Mouse (Mus musculus) embryonic fibroblast, embryonic 13.5 days (primary cell): ENCODE data around the gene Tbc1d5. TPM values are rescaled to one million over a fixed set of nuclear protein-coding genes. Genes with fewer than 3 reads are reported as not detected.

ENCODE experiments used
- H3K27ac ChIP-seq: 2 replicates; pipeline ENCODE4 v1.5.1; 2012; ENCODE audit warnings: low read length, control low read depth, inconsistent platforms; ENCODE audit not compliant: insufficient read depth
- H3K4me1 ChIP-seq: 2 replicates; pipeline ENCODE4 v1.6.1; 2011; ENCODE audit warnings: low read length; ENCODE audit not compliant: control insufficient read depth, insufficient read depth
- H3K4me3 ChIP-seq: 2 replicates; pipeline ENCODE4 v1.5.1; 2011; ENCODE audit warnings: mild to moderate bottlenecking, control low read depth, low read length; ENCODE audit not compliant: insufficient read depth
- CTCF ChIP-seq: IDR thresholded peaks from 2 replicates; pipeline ENCODE4 v1.5.1; 2011; ENCODE audit warnings: mild to moderate bottlenecking, control low read depth, low read length, moderate library complexity, borderline replicate concordance; ENCODE audit not compliant: insufficient read depth
- POLR2A ChIP-seq: IDR thresholded peaks from 2 replicates; pipeline ENCODE4 v1.6.1; 2011; ENCODE audit warnings: low read depth, mild to moderate bottlenecking, control low read depth, low read length, moderate library complexity
- polyA plus RNA-seq: library from polyadenylated mRNA; stranded (reverse); fragments of >200 nt; gene quantifications from 2 replicates; pipeline ENCODE4 v1.2.4, GENCODE M21; 2011; ENCODE audit warnings: low read depth; ENCODE audit not compliant: missing spikeins, insufficient read length

Tbc1d5 gene
- polyA plus RNA-seq, 1 experiment: 22.3 TPM

DNA sequence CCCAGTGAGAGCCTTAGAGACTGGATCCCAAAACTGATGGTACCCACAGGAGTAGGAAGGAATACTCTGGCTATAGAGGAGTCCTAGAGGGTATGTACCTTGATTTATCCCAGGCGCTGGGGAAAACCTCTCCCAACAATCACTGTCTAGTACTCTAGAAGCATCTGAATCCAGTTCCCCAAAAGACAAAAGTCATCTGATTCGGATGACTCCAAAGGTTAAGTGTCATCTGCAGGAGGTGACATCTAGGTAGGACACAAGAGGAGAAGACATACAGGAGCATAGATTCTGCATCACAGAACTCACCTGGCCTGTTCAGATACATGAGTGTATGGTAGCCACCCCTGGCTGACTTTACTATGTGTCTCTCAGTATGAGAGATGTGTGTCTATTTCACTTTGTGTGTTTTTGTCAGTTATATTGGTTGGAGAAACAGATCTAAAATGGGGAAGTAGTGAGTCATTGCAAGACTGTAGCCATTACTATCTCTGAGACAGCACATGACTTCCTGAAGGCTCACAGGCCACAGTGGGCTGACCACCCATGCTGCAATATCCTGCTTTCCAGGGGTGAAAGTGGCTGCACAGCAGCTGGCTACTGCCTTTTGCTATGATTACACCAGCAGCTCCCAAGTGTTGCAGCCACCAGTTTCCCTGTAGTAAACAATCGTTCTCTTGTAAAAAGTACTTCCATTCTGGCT is 185.7 kb downstream of the Tbc1d5 start:
- Histone ChIP-seq H3K4me1 (no peaks in the 10 kb centered on the region), H3K4me3 (no peak overlapping the region), H3K27ac (no peak overlapping the region)
- TF ChIP-seq POLR2A: no peak
- no peak for TF ChIP-seq CTCF

DNA sequence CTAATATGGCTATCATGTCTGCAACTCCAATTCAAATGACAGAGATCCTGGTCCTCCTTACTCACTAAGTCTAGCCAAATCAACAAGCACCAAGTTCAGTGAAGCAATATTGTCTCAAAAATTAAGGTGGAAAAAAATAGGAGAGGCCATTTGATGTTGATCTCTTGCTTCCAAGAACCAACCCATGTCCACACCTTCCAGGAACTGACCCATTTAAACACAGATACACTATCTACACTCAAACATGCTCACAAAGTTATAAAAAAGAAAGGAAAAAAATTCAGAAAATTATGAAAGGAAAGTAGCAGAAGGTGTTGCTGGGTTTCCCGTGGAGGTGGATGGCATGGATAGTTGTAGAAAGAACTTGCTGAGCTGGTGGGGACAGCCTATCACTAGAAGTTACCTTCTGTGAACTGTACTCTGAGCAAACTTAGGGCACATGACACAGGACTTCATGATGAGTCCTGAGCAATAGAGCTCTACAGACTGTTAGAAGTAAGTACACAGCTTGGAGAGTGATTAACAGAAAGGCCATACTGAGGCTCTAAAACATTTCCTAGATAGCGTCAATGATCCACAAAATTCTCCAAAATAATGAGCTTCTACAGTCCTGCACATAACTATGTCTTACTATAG is 188.3 kb downstream of the Tbc1d5 start:
- H3K27ac ChIP-seq: no peak overlapping the region
- no peak for TF ChIP-seq POLR2A
- no peak for TF ChIP-seq CTCF
- no peaks in the 10 kb centered on the region for H3K4me1 ChIP-seq
- no peak overlapping the region for H3K4me3 ChIP-seq

DNA sequence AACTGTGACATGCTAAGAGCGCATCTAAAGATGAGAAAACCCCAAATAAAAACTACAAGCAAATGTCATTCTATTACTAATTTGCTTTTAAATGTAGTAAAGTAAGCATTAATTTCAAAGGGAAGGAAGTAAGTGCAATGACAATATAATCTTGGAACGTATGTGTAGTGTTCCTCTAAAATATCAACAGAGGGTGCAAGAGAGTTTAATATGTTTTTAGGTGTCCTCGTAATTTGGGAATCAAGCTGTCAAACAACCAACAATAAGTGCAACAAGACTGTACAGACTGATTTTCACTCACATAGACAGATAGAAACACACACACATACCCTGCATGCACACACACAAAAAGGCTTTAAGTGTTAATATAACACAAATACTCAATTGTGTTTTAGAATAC is 191.2 kb downstream of the Tbc1d5 start:
- TF ChIP-seq CTCF (no peak), POLR2A (no peak)
- Histone ChIP-seq H3K4me3 (no peak overlapping the region), H3K27ac (no peak overlapping the region), H3K4me1 (no peaks in the 10 kb centered on the region)

DNA sequence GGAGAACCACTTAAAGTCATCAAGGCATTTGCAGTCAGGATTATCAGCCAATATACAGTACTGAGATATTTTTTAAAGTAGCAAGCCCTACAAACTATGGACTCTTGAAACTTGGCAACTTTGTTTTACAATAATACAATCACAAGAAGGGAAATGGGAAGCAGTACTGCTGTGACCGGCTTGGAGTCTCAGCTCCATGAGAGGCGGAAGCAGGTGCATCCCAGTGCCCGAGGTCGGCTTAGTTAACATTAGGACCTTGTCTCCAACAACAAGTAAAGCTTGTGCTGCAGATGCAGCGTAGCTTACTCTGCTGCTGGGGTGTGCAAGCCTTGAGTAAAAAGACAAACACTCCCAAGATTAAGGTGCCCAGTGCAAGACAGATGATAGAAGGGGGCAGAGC is 197.2 kb downstream of the Tbc1d5 start:
- no peak overlapping the region for H3K4me3 ChIP-seq
- no peak overlapping the region for H3K27ac ChIP-seq
- H3K4me1 ChIP-seq: no peaks in the 10 kb centered on the region
- TF ChIP-seq POLR2A: no peak
- TF ChIP-seq CTCF: no peak

DNA sequence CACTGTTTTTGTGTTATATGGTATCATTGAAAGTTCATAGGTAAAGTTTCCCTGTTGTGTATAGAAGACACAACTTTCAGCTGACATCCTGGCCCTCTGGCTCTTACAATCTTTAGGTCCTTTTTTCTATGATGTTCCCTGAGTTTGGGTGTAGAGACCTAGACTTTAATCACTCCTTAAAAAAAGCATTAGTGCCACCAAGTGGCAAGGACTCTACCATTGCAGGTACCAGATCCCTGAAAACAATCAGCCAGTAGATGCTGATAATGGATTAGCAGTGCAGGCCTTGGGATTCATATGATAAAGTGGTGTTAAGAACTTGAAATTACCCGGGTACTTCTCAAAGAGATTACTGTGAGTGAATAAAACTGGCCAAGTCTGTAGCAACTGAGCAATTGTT is 207.0 kb downstream of the Tbc1d5 start:
- Histone ChIP-seq H3K27ac (no peak overlapping the region), H3K4me1 (no peaks in the 10 kb centered on the region), H3K4me3 (no peak overlapping the region)
- TF ChIP-seq CTCF: no peak
- no peak for TF ChIP-seq POLR2A

DNA sequence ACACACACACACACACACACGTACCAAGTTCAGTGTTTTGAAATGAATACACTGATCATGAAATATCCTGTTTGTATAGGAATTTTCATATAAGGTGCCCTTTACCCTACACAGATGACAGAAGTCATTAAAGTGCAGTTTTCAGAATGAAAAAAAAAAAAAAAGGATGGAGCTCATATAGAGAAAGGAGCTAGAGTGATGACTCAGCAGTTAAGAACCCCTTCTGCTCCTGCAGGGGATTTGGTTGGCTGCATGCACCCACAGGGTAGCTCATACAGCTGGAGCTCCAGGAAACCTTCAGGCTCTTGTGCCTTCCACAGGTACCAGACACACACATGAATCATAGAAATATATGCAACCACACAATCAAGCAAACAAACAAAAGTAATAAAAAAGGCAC is 213.0 kb downstream of the Tbc1d5 start:
- no peak for TF ChIP-seq CTCF
- TF ChIP-seq POLR2A: no peak
- H3K4me1 ChIP-seq: no peaks in the 10 kb centered on the region

DNA sequence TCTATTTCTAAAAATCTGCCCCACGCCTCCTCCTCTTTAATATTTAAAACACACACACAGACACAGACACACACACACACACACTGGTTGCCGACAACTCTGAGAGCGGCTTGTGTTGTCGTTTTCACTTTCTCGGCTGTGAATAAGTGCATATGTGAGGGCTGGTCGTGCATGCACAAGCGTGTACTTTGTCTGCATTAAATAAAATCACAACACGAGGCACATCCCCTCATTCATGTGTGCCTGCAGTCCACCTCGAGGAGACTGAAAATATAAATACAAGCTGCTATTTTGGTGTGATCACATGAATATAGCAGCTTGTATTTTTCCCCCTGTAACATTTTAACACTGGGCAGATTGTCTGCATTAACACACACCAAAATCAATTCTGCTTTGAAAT is 224.8 kb downstream of the Tbc1d5 start:
- TF ChIP-seq CTCF (no peak), POLR2A (no peak)
- Histone ChIP-seq H3K27ac (no peak overlapping the region), H3K4me3 (no peak overlapping the region), H3K4me1 (no peaks in the 10 kb centered on the region)

More for the DNA sequence above, 213.0 kb downstream of the Tbc1d5 start:
- Histone ChIP-seq H3K27ac (no peak overlapping the region), H3K4me3 (no peak overlapping the region)

DNA sequence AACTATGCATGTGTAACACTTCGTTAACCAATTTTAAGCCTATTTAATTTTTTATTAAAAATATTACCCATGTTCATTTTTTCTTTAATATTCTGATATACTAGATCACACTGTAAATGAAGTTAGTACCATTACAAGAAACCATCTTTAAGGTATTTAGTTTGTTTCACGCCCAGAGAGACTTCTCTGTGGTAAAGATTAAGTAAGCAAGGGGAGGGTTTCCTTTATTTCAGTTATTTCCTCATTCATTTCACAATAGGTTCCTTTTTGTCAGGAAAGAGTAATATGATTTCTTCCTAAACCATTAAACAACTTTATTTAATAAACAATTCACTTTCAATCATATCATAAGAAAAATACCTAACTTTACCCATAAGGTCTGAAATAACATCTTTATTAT is 256.8 kb downstream of the Tbc1d5 start:
- TF ChIP-seq POLR2A (no peak), CTCF (no peak)
- H3K4me1 ChIP-seq: no peaks in the 10 kb centered on the region
- H3K4me3 ChIP-seq: no peak overlapping the region
- no peak overlapping the region for H3K27ac ChIP-seq

DNA sequence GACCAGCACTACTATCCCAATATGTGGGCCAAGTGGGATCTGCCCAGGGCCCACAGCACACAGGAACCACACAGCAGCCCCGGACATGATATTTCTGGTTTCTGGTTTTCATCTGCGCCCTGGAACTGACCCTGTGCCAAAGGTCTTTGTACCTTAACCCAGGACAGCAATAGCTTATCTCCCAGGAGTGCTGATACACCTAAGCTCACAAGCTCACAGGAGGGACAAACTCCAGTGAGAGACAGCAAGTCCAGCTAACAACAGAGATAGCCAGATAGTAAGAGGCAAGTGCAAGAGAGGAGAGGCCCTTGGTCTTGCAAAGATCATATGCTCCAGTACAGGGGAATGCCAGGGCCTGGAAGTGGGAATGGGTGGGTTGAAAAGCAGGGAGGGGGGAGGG is 263.9 kb downstream of the Tbc1d5 start:
- no peak overlapping the region for H3K27ac ChIP-seq
- H3K4me1 ChIP-seq: no peaks in the 10 kb centered on the region
- TF ChIP-seq POLR2A: no peak
- TF ChIP-seq CTCF: no peak
- no peak overlapping the region for H3K4me3 ChIP-seq

DNA sequence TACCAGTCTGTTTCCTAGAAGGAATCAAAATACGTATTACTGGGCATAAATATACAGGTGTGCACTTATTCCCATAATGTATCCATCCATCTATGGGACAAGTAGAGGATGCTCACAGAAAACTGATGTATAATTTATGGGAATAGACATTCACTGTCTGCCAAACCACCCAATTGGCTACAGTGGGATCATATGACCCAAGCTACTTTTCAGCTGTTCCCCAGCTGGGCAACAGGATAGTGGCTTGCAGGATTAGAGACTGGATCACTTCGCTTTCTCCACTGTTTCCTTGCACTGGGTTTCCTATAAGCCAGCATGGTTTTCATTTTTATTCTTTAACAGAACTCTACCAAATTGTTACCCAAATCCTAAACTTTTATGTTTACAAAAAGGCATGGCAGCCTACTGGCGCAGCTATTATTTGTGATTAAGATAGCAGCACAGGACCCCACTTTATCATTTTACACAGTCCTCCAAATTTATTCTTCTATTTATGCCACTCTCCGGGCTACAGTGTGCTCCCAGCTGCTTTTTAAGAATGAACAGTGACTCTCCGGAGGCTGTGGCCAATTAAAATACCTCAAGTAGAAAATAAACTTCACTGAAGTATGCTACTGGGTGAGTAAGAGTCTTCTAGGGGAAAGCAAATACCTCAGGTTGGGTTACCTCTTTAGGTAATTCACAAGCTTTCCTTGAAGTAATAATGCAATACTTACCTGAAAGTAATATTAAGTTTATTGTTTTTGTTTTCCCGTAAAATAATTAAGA is 270.4 kb downstream of the Tbc1d5 start:
- TF ChIP-seq POLR2A (no peak), CTCF (no peak)
- H3K4me1 ChIP-seq: no peaks in the 10 kb centered on the region

More for the DNA sequence above, 270.4 kb downstream of the Tbc1d5 start:
- H3K27ac ChIP-seq: no peak overlapping the region
- no peak overlapping the region for H3K4me3 ChIP-seq
